Mouse (Mus musculus) liver, embryonic 12.5 days (tissue): ENCODE measurements around the gene Trim46. TPM values are rescaled to one million over a fixed set of nuclear protein-coding genes. Genes with fewer than 3 reads are reported as not detected.
A peak's percentile ranks its signal among the peaks of the same experiment; 100 is the strongest.

Experiments used
- ATAC-seq: fragments of 200-750 bp; cut with Nextera tagmentation; 2 replicates; pipeline ENCODE4 v1.8.0; 2017; ENCODE audit warnings: moderate number of reproducible peaks, mild to moderate bottlenecking, moderate library complexity
- H3K27ac ChIP-seq: fragments of 300-500 bp; sonication (generic); 2 replicates; pipeline ENCODE4 v1.5.1; 2016; ENCODE audit warnings: mild to moderate bottlenecking
- H3K27me3 ChIP-seq: fragments of 300-500 bp; sonication (generic); replicated peaks from 2 replicates; pipeline ENCODE4 v1.6.1; 2016; ENCODE audit warnings: mild to moderate bottlenecking, moderate library complexity
- H3K36me3 ChIP-seq: fragments of 300-500 bp; sonication (generic); 2 replicates; pipeline ENCODE4 v1.6.1; 2016; ENCODE audit warnings: mild to moderate bottlenecking, moderate library complexity
- H3K4me1 ChIP-seq: fragments of 300-500 bp; sonication (generic); 2 replicates; pipeline ENCODE4 v1.6.1; 2016
- H3K4me2 ChIP-seq: fragments of 300-500 bp; sonication (generic); 2 replicates; pipeline ENCODE4 v1.6.1; 2016; ENCODE audit warnings: mild to moderate bottlenecking, moderate library complexity
- H3K4me3 ChIP-seq: fragments of 300-500 bp; sonication (generic); 2 replicates; pipeline ENCODE4 v1.5.1; 2016; ENCODE audit warnings: mild to moderate bottlenecking, moderate library complexity
- H3K9ac ChIP-seq: fragments of 300-500 bp; sonication (generic); 2 replicates; pipeline ENCODE4 v1.6.1; 2016; ENCODE audit warnings: mild to moderate bottlenecking, moderate library complexity
- H3K9me3 ChIP-seq: fragments of 300-500 bp; sonication (generic); replicated peaks from 2 replicates; pipeline ENCODE4 v1.6.1; 2016; ENCODE audit warnings: mild to moderate bottlenecking, moderate library complexity
- WGBS: fragments of 180-500 bp; shearing (Covaris S2); methylation state at CpG from one replicate; pipeline ENCODE4 v1.1.7; 2016; ENCODE audit not compliant: insufficient replicate concordance; 5-methylcytosine and 5-hydroxymethylcytosine counted together
- polyA plus RNA-seq: library from polyadenylated mRNA; unstranded; fragments of >200 nt; fragmentation: Nextera tagmentation; extraction: Ambion mirVana; gene quantifications from 2 replicates; pipeline ENCODE4 v1.2.1, GENCODE M21; 2016

The Trim46 gene
- polyA plus RNA-seq, result 0.31 and 0.38 TPM in 2 replicates

DNA sequence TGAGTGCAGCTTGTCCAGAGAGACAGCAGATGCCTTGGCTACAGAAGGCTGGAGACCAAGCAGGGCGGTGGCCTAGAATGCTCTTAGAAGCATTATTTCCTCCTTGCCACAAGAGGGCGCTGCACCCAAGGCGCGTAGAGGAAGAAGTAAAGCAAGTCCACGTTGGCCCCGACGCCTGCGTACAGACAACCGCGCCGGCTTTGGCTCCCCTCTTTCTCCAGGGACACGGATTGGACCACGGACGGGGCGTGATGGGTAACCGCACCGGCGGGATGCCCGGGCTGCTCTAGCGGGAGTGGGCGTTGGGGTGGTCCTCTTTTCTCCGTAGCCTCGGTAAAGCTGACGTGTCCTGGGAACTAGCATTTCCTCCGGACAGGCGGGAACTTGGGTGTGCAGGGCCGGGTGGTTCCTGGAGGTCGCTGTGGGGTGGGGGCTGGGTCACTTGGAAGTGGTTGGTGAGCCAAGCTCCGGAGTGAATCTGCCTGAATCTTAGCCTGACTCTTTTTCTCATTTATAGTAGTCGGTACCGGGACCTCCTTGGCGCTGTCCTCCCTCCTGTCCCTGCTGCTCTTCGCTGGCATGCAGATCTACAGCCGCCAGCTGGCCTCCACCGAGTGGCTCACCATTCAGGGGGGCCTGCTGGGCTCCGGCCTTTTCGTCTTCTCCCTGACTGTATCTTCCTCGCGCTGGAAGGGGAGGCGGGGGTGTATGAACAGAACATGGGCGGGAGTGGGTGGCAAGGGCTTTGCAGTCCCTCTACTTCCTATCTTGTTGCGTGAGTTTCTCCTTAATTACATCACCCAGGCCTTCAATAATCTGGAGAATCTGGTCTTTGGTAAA lies at the start of gene Trim46:
TSS of gene Trim46 (minus strand) at position 49 of the 840 bp plus-strand sequence.
- Histone ChIP-seq H3K4me2 (peak within 1 kb of the TSS; percentile 88), H3K36me3 (peaks cover 18% of the 10 kb centered on the region), H3K27me3 (peaks cover 53% of the 10 kb centered on the region), H3K9ac (peak within 1 kb of the TSS; percentile 76), H3K4me3 (peak within 1 kb of the TSS; percentile 75), H3K4me1 (peaks cover 63% of the 10 kb centered on the region), H3K27ac (peak within 1 kb of the TSS; percentile 49; the same call in 1 of the 2 replicates), H3K9me3 (no peaks in the 10 kb centered on the region)
- ATAC-seq, result peak; percentile 66
- WGBS, result under 1% methylated on average over 42 of the region's 42 CpGs

GRCm38 (mm10) chr3:89295685-89296230 lies 49.6 kb upstream of the Trim46 start:
- 49% methylated on average over 8 of the region's 8 CpGs for WGBS
- H3K4me1 ChIP-seq, result peaks cover 10% of the 10 kb centered on the region
- H3K9ac ChIP-seq, result no peak overlapping the region
- H3K4me2 ChIP-seq, result no peak overlapping the region
- H3K36me3 ChIP-seq, result no peaks in the 10 kb centered on the region
- no peak overlapping the region for H3K4me3 ChIP-seq
- no peak for ATAC-seq
- H3K27ac ChIP-seq, result no peak overlapping the region
- H3K27me3 ChIP-seq, result peaks cover 36% of the 10 kb centered on the region
- H3K9me3 ChIP-seq, result no peaks in the 10 kb centered on the region

DNA sequence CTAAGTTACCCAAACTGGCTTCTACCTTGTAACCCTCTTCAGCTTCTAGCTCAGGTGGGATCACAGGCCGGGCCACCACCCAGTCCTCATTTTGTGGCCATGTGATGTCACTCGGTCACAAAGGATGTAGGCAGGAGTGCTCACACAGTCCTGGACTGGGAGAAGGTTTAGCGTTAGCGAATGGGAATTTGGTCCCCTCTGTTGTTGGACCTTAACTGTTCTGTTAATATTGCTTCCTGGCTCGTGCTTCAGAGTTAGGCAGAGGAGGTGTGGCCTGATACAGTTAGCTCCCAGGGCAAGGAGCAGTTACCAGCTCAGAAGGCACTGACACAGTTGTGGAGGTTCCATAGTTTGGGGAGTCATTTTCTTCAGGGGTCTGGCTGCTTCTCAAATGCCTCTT lies 48.1 kb upstream of the Trim46 start:
- Histone ChIP-seq H3K27me3 (peaks cover 21% of the 10 kb centered on the region), H3K4me1 (peaks cover 10% of the 10 kb centered on the region), H3K36me3 (no peaks in the 10 kb centered on the region), H3K4me3 (no peak overlapping the region), H3K9me3 (no peaks in the 10 kb centered on the region), H3K9ac (no peak overlapping the region), H3K4me2 (no peak overlapping the region), H3K27ac (no peak overlapping the region)
- no peak for ATAC-seq
- WGBS, result 65% methylated on average over 5 of the region's 5 CpGs

DNA sequence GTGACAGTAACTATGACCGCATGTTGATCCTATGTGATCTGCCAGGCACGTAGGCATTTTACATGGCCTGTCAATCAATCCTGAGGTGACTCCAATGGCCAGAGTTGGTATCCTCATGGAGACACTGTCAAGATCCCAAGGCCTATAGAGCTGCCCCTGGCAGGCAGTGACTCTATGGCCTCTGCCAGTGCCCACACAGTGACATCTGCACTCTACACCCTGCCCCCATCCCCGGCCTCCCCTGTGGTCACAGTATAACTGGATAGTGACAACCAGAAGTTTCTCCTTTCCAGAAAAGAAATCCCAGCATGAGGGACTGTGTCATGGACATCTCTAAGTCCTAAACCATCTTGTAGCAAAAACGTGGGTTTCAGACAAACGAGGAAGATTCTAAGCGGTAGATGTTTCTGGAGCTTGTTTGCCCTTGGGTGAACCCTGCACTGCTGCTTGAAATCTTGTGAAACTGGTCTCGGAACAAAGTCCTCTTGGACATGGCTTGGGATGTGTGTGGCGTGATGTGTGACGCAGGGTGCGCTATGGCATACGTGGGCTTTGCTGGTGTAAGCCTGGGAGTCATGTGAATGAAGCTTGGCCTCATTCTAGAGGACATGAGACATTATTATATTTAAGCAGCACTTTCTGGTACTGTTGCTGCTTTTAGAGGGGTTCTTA lies 47.3 kb upstream of the Trim46 start:
- no peak overlapping the region for H3K4me3 ChIP-seq
- H3K27me3 ChIP-seq, result peaks cover 21% of the 10 kb centered on the region
- no peaks in the 10 kb centered on the region for H3K36me3 ChIP-seq
- no peak overlapping the region for H3K4me2 ChIP-seq
- no peak for ATAC-seq
- H3K4me1 ChIP-seq, result peaks cover 15% of the 10 kb centered on the region
- 77% methylated on average over 11 of the region's 11 CpGs for WGBS
- no peaks in the 10 kb centered on the region for H3K9me3 ChIP-seq
- H3K27ac ChIP-seq, result no peak overlapping the region
- H3K9ac ChIP-seq, result no peak overlapping the region

DNA sequence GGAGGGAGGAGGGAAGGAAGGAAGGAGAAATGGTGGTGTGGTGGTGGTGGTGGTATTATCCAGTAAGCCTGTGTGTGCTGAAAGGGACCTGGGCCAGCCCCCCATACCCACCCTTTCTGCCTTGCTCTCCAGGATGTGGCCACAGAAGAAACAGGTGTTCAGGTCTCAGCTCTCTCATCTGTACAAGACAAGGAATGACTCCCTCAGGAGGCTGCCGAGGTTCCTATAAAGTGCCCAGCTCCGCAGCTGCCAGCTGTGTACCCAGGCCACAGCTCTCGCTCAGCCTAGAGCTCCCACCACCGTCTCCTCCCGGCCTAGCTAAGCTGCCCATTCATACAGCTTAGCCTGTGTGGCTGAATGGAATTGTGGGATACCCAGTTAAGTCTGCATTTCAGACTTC lies 46.2 kb upstream of the Trim46 start:
- no peak overlapping the region for H3K4me2 ChIP-seq
- H3K9me3 ChIP-seq, result no peaks in the 10 kb centered on the region
- peaks cover 16% of the 10 kb centered on the region for H3K4me1 ChIP-seq
- no peak for ATAC-seq
- no peaks in the 10 kb centered on the region for H3K36me3 ChIP-seq
- H3K27ac ChIP-seq, result no peak overlapping the region
- no peak overlapping the region for H3K9ac ChIP-seq
- H3K27me3 ChIP-seq, result peaks cover 24% of the 10 kb centered on the region
- no peak overlapping the region for H3K4me3 ChIP-seq
- WGBS, result 61% methylated on average over 5 of the region's 5 CpGs

- Histone ChIP-seq H3K27me3 (peaks cover 24% of the 10 kb centered on the region), H3K9ac (no peak overlapping the region), H3K36me3 (no peaks in the 10 kb centered on the region), H3K27ac (no peak overlapping the region), H3K9me3 (no peaks in the 10 kb centered on the region), H3K4me3 (no peak overlapping the region), H3K4me1 (peaks cover 16% of the 10 kb centered on the region), H3K4me2 (no peak overlapping the region)
- WGBS, result 29% methylated on average over 10 of the region's 10 CpGs
- no peak for ATAC-seq
These were observed 45.8 kb upstream of the Trim46 start for GRCm38 (mm10) chr3:89291874-89292273.

- 31% methylated on average over 7 of the region's 7 CpGs for WGBS
- ATAC-seq, result no peak
- H3K4me3 ChIP-seq, result no peak overlapping the region
- no peak overlapping the region for H3K4me2 ChIP-seq
- H3K27ac ChIP-seq, result no peak overlapping the region
- no peaks in the 10 kb centered on the region for H3K9me3 ChIP-seq
- no peaks in the 10 kb centered on the region for H3K36me3 ChIP-seq
- H3K9ac ChIP-seq, result no peak overlapping the region
- peaks cover 43% of the 10 kb centered on the region for H3K27me3 ChIP-seq
- peaks cover 16% of the 10 kb centered on the region for H3K4me1 ChIP-seq
These were observed 42.4 kb upstream of the Trim46 start for GRCm38 (mm10) chr3:89288503-89288928.

GRCm38 (mm10) chr3:89287286-89287685 lies 41.2 kb upstream of the Trim46 start:
- Histone ChIP-seq H3K4me3 (no peak overlapping the region), H3K36me3 (no peaks in the 10 kb centered on the region), H3K27ac (no peak overlapping the region), H3K9ac (no peak overlapping the region), H3K4me1 (peaks cover 11% of the 10 kb centered on the region), H3K9me3 (no peaks in the 10 kb centered on the region), H3K27me3 (peaks cover 51% of the 10 kb centered on the region), H3K4me2 (no peak overlapping the region)
- 33% methylated on average over 5 of the region's 5 CpGs for WGBS
- no peak for ATAC-seq

GRCm38 (mm10) chr3:89285526-89285925 lies 39.4 kb upstream of the Trim46 start:
- no peak overlapping the region for H3K9ac ChIP-seq
- H3K36me3 ChIP-seq, result no peaks in the 10 kb centered on the region
- H3K4me1 ChIP-seq, result peaks cover 18% of the 10 kb centered on the region
- no peaks in the 10 kb centered on the region for H3K9me3 ChIP-seq
- no peak overlapping the region for H3K4me3 ChIP-seq
- no peak overlapping the region for H3K4me2 ChIP-seq
- no peak overlapping the region for H3K27ac ChIP-seq
- no peak for ATAC-seq
- H3K27me3 ChIP-seq, result peaks cover 69% of the 10 kb centered on the region
- 44% methylated on average over 2 of the region's 2 CpGs for WGBS

DNA sequence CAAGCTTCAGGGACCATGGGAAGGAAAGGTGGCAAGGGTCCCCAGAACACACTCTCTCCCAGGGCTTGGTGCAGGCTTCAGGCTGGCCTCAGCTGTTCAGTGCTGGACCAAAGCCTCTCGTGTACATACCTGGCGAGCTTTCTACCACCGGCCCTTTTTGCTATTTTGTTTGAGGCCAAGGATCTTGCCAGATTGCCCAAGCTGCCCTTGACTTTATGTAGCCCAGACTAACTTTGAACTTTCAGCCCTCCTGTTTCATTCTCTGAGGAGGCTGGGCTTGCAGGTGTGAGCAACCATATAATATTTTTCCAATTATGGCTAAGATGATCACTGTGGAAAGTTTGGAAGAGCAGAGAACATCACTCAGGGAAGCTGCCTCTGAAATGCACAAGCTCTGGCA lies 38.2 kb upstream of the Trim46 start:
- peaks cover 81% of the 10 kb centered on the region for H3K27me3 ChIP-seq
- 74% methylated on average over 3 of the region's 3 CpGs for WGBS

GRCm38 (mm10) chr3:89282291-89282643 lies 36.2 kb upstream of the Trim46 start:
- H3K27me3 ChIP-seq, result peaks cover 82% of the 10 kb centered on the region
- no peaks in the 10 kb centered on the region for H3K36me3 ChIP-seq
- H3K27ac ChIP-seq, result no peak overlapping the region
- no peaks in the 10 kb centered on the region for H3K9me3 ChIP-seq
- peaks cover 45% of the 10 kb centered on the region for H3K4me1 ChIP-seq
- H3K4me2 ChIP-seq, result 0 out of 2 replicates have a peak overlapping the region, but pooled peaks have one; percentile 69
- H3K9ac ChIP-seq, result no peak overlapping the region
- 19% methylated on average over 4 of the region's 4 CpGs for WGBS
- no peak for ATAC-seq
- no peak overlapping the region for H3K4me3 ChIP-seq

More for the DNA sequence above, 38.2 kb upstream of the Trim46 start:
- H3K27ac ChIP-seq, result no peak overlapping the region
- H3K4me1 ChIP-seq, result peaks cover 30% of the 10 kb centered on the region
- ATAC-seq, result no peak
- H3K9me3 ChIP-seq, result no peaks in the 10 kb centered on the region
- H3K4me2 ChIP-seq, result no peak overlapping the region
- H3K9ac ChIP-seq, result no peak overlapping the region
- no peaks in the 10 kb centered on the region for H3K36me3 ChIP-seq
- H3K4me3 ChIP-seq, result no peak overlapping the region
